Mouse (Mus musculus) midbrain, postnatal 0 days (tissue): ENCODE measurements at regions not wholly inside any gene's neighbourhood (a gene's known extent, or its start where the extent isn't known, plus 50 kb on each side); places are given as distances from the start of the nearest gene placed in this dataset. TPM values are rescaled to one million over a fixed set of nuclear protein-coding genes. Genes with fewer than 3 reads are reported as not detected.

Source experiments
- ATAC-seq: fragments of 200-750 bp; cut with Nextera tagmentation; 2 replicates; pipeline ENCODE4 v1.8.0; 2017; ENCODE audit warnings: moderate number of reproducible peaks, mild to moderate bottlenecking, moderate TSS enrichment, moderate library complexity; ENCODE audit not compliant: low FRiP score
- DNase-seq: peaks from one replicate; pipeline ENCODE4 v3.0.0-alpha.2; 2015; ENCODE audit warnings: low spot score
- H3K27ac ChIP-seq: fragments of 300-500 bp; sonication (generic); 2 replicates; pipeline ENCODE4 v1.5.1; 2014; ENCODE audit warnings: low read depth, mild to moderate bottlenecking, low read length, mixed read lengths
- H3K27me3 ChIP-seq: fragments of 300-500 bp; sonication (generic); 2 replicates; pipeline ENCODE4 v1.6.1; 2014; ENCODE audit warnings: low read length, control low read depth, mixed read lengths; ENCODE audit not compliant: insufficient read depth
- H3K36me3 ChIP-seq: fragments of 300-500 bp; sonication (generic); 2 replicates; pipeline ENCODE4 v1.6.1; 2014; ENCODE audit warnings: low read length, control low read depth, mixed read lengths; ENCODE audit not compliant: insufficient read depth
- H3K4me1 ChIP-seq: fragments of 300-500 bp; sonication (generic); 2 replicates; pipeline ENCODE4 v1.6.1; 2014; ENCODE audit warnings: mild to moderate bottlenecking, control low read depth, antibody characterized with exemption, low read length, mixed read lengths; ENCODE audit not compliant: insufficient read depth
- H3K4me2 ChIP-seq: fragments of 300-500 bp; sonication (generic); 2 replicates; pipeline ENCODE4 v1.6.1; 2014; ENCODE audit warnings: low read depth, mild to moderate bottlenecking, low read length, mixed read lengths; ENCODE audit not compliant: poor library complexity, severe bottlenecking
- H3K4me3 ChIP-seq: fragments of 300-500 bp; sonication (generic); 2 replicates; pipeline ENCODE4 v1.5.1; 2014; ENCODE audit warnings: low read depth, mild to moderate bottlenecking, low read length, moderate library complexity
- H3K9ac ChIP-seq: fragments of 300-500 bp; sonication (generic); replicated peaks from 2 replicates; pipeline ENCODE4 v1.6.1; 2014; ENCODE audit warnings: mild to moderate bottlenecking, low read length, moderate library complexity, mixed read lengths; ENCODE audit not compliant: poor library complexity, severe bottlenecking
- H3K9me3 ChIP-seq: fragments of 300-500 bp; sonication (generic); 2 replicates; pipeline ENCODE4 v1.6.1; 2016; ENCODE audit warnings: low read length, control low read depth
- CTCF ChIP-seq: IDR thresholded peaks from 2 replicates; pipeline ENCODE4 v1.5.1; 2016; ENCODE audit warnings: antibody characterized with exemption, mild to moderate bottlenecking
- WGBS: fragments of 180-500 bp; shearing (Covaris S2); extraction: QIAGEN DNeasy Blood & Tissue Kit; methylation state at CpG from one replicate; pipeline ENCODE4 v1.1.7; 2014; 5-methylcytosine and 5-hydroxymethylcytosine counted together
- microRNA-seq: library from miRNA; unstranded; fragments of <30 nt; microRNA quantifications from one replicate; pipeline ENCODE4, GENCODE M21; 2016; ENCODE audit warnings: borderline number of aligned reads

GRCm38 (mm10) chrX:166886417-166886816 lies 300.9 kb upstream of the Egfl6 start:
- Histone ChIP-seq H3K4me2 (no peak overlapping the region), H3K27ac (no peak overlapping the region), H3K4me3 (no peak overlapping the region), H3K9me3 (no peaks in the 10 kb centered on the region), H3K4me1 (no peaks in the 10 kb centered on the region), H3K27me3 (no peaks in the 10 kb centered on the region; the same call in 1 of the 2 replicates), H3K36me3 (no peaks in the 10 kb centered on the region), H3K9ac (no peak overlapping the region)
- no peak for DNase-seq
- ATAC-seq = no peak
- TF ChIP-seq CTCF = no peak

- H3K36me3 ChIP-seq = no peaks in the 10 kb centered on the region
- no peak overlapping the region for H3K9ac ChIP-seq
- H3K27ac ChIP-seq = no peak overlapping the region
- DNase-seq (no peak), ATAC-seq (no peak)
- WGBS = 81% methylated on average over 5 of the region's 5 CpGs
- H3K4me3 ChIP-seq = no peak overlapping the region
- H3K4me2 ChIP-seq = no peak overlapping the region
- no peaks in the 10 kb centered on the region for H3K4me1 ChIP-seq
- no peaks in the 10 kb centered on the region for H3K27me3 ChIP-seq
- H3K9me3 ChIP-seq = no peaks in the 10 kb centered on the region
- TF ChIP-seq CTCF = no peak
Measured at GRCm38 (mm10) chrX:166869515-166869914, 284.0 kb upstream of the Egfl6 start.

- Histone ChIP-seq H3K4me3 (no peak overlapping the region), H3K27ac (no peak overlapping the region), H3K9me3 (no peaks in the 10 kb centered on the region), H3K9ac (no peak overlapping the region), H3K36me3 (no peaks in the 10 kb centered on the region), H3K4me1 (no peaks in the 10 kb centered on the region), H3K4me2 (no peak overlapping the region), H3K27me3 (no peaks in the 10 kb centered on the region)
- no peak for ATAC-seq
- WGBS = 78% methylated on average over 2 of the region's 2 CpGs
- no peak for DNase-seq
- no peak for TF ChIP-seq CTCF
Measured at GRCm38 (mm10) chrX:166867692-166868091, 282.2 kb upstream of the Egfl6 start.

Small RNAs in the stretch of these regions (microRNA-seq; reads per million reads assigned to microRNA genes)
- gene Gm22368 = not detected
- not detected for gene Gm44376
